Mouse (Mus musculus): Measurements from ENCODE around the gene Cfl2.
"Not testable (repeated sequence)": the region's sequence is repeated elsewhere in the genome, so short reads cannot be mapped to it uniquely, and the experiment has no call there.

Cfl2 gene

GRCm38 (mm10) chr12:54862606-54863535 lies at the start of gene Cfl2:
Gene Cfl2, minus strand, starts transcription at chr12:54862877.
- in situ Hi-C loops (cut with MboI, MseI) = loop anchor here in 1 of 2 experiments (25.0 kb wide), 1 partner anchor 551 kb away; no protein-coding TSS in a partner anchor

GRCm38 (mm10) chr12:54910387-54910786 lies 47.7 kb upstream of the Cfl2 start:
- in situ Hi-C loops (cut with MboI, MseI) = loop anchor here in 1 of 2 experiments (10.0 to 25.0 kb wide), 2 partner anchors 194 to 277 kb away; partner anchors contain the start of gene 1700047I17Rik2

- in situ Hi-C loops (cut with MboI, MseI) = not testable (repeated sequence)
Measured at GRCm38 (mm10) chr12:54892559-54892958, 29.9 kb upstream of the Cfl2 start.

GRCm38 (mm10) chr12:54890426-54890825 lies 27.7 kb upstream of the Cfl2 start:
- in situ Hi-C loops (cut with MboI, MseI) = no loop called here

- in situ Hi-C loops (cut with MboI, MseI) = no loop called here
Measured at GRCm38 (mm10) chr12:54887580-54888127, 25.0 kb upstream of the Cfl2 start.

- in situ Hi-C loops (cut with MboI, MseI) = loop anchor here (5.0 kb wide), 2 partner anchors 37 to 42 kb away; no protein-coding TSS in a partner anchor
Measured at GRCm38 (mm10) chr12:54879630-54880029, 17.0 kb upstream of the Cfl2 start.

GRCm38 (mm10) chr12:54879211-54879610 lies 16.5 kb upstream of the Cfl2 start:
- in situ Hi-C loops (cut with MboI, MseI) = loop anchor here in 1 of 2 experiments (5.0 kb wide), 1 partner anchor 42 kb away; no protein-coding TSS in a partner anchor

GRCm38 (mm10) chr12:54877875-54878274 lies 15.2 kb upstream of the Cfl2 start:
- in situ Hi-C loops (cut with MboI, MseI) = loop anchor here in 1 of 2 experiments (5.0 kb wide), 1 partner anchor 41 kb away; no protein-coding TSS in a partner anchor

GRCm38 (mm10) chr12:54876879-54877278 lies 14.2 kb upstream of the Cfl2 start:
- in situ Hi-C loops (cut with MboI, MseI) = loop anchor here in 1 of 2 experiments (5.0 kb wide), 1 partner anchor 40 kb away; no protein-coding TSS in a partner anchor

- in situ Hi-C loops (cut with MboI, MseI) = loop anchor here (5.0 to 25.0 kb wide), 2 partner anchors 37 to 562 kb away; no protein-coding TSS in a partner anchor
Measured at GRCm38 (mm10) chr12:54874711-54875110, 12.0 kb upstream of the Cfl2 start.

GRCm38 (mm10) chr12:54861991-54862605 lies 579 bp downstream of the Cfl2 start:
- in situ Hi-C loops (cut with MboI, MseI) = loop anchor here in 1 of 2 experiments (25.0 kb wide), 1 partner anchor 550 kb away; no protein-coding TSS in a partner anchor

- in situ Hi-C loops (cut with MboI, MseI) = loop anchor here in 1 of 2 experiments (25.0 kb wide), 1 partner anchor 547 kb away; no protein-coding TSS in a partner anchor
Measured at GRCm38 (mm10) chr12:54859531-54859930, 3.1 kb downstream of the Cfl2 start.

- in situ Hi-C loops (cut with MboI, MseI) = loop anchor here in 1 of 2 experiments (25.0 kb wide), 1 partner anchor 538 kb away; no protein-coding TSS in a partner anchor
Measured at GRCm38 (mm10) chr12:54850551-54850950, 12.1 kb downstream of the Cfl2 start.

- in situ Hi-C loops (cut with MboI, MseI) = loop anchor here in 1 of 2 experiments (5.0 kb wide), 1 partner anchor 38 kb away; no protein-coding TSS in a partner anchor
Measured at GRCm38 (mm10) chr12:54844415-54844814, 18.3 kb downstream of the Cfl2 start.

GRCm38 (mm10) chr12:54841576-54841975 lies 21.1 kb downstream of the Cfl2 start:
- in situ Hi-C loops (cut with MboI, MseI) = loop anchor here in 1 of 2 experiments (5.0 kb wide), 1 partner anchor 41 kb away; no protein-coding TSS in a partner anchor

- in situ Hi-C loops (cut with MboI, MseI) = loop anchor here (5.0 kb wide), 2 partner anchors 37 to 42 kb away; no protein-coding TSS in a partner anchor
Measured at GRCm38 (mm10) chr12:54839815-54840214, 22.9 kb downstream of the Cfl2 start.

GRCm38 (mm10) chr12:54838931-54839330 lies 23.7 kb downstream of the Cfl2 start:
- in situ Hi-C loops (cut with MboI, MseI) = loop anchor here in 1 of 2 experiments (5.0 kb wide), 1 partner anchor 38 kb away; no protein-coding TSS in a partner anchor

- in situ Hi-C loops (cut with MboI, MseI) = loop anchor here in 1 of 2 experiments (5.0 kb wide), 1 partner anchor 41 kb away; no protein-coding TSS in a partner anchor
Measured at GRCm38 (mm10) chr12:54835608-54836570, 26.8 kb downstream of the Cfl2 start.

- in situ Hi-C loops (cut with MboI, MseI) = loop anchor here in 1 of 2 experiments (5.0 kb wide), 1 partner anchor 42 kb away; no protein-coding TSS in a partner anchor
Measured at GRCm38 (mm10) chr12:54834925-54835447, 27.7 kb downstream of the Cfl2 start.

Data from T-helper 17 cell (primary cell).